Mouse (Mus musculus): ENCODE measurements around the gene Gm49320. TPM values are rescaled to one million over a fixed set of nuclear protein-coding genes. Genes with fewer than 3 reads are reported as not detected.

Gm49320 gene
- polyA plus RNA-seq (2014; fragmentation: Illumina TruSeq; extraction: RNeasy Lipid Tissue Mini Kit (QIAGEN cat#74804); ENCODE audit: low read depth, low replicate concordance) = not detected

DNA sequence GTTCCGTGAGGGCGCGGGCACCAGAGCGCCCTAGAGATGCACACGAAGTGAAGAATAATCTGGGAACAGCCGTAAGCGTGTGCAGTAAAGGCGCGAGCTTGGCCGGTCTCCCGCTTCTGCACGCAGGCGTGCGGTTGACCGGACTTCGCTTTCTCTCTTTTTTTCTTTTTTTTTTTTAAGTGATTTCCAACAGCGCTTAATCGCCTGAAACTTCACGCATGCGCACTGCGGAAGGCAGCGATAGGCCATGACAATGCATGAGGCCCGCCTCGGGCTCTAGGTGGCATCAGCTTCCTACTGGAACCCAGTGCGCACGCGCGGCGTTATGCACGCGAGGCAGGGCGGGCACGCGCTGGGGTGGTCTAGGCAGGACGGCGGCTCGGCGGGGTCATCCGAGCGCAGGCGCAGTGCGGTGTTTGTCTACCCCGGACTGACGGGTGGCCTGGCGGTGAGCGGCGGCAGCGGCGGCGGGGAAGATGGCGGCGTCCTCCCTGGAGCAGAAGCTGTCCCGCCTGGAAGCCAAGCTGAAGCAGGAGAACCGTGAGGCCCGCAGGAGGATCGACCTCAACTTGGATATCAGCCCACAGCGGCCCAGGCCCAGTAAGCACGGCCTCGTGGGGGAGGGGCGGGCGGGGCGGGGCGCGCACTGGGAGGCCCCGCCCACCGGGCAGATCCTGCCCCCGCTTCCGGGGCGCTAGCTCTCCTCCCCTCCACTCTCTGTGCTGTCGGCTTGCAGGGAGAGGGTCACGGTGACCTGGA lies at the start of gene Gm49320, which contains the start of gene Map2k7:
Gm49320 (plus strand) TSS at position 432 of the 759 bp plus-strand sequence.
Map2k7 (plus strand) TSS at position 307 of the 759 bp plus-strand sequence.

DNA sequence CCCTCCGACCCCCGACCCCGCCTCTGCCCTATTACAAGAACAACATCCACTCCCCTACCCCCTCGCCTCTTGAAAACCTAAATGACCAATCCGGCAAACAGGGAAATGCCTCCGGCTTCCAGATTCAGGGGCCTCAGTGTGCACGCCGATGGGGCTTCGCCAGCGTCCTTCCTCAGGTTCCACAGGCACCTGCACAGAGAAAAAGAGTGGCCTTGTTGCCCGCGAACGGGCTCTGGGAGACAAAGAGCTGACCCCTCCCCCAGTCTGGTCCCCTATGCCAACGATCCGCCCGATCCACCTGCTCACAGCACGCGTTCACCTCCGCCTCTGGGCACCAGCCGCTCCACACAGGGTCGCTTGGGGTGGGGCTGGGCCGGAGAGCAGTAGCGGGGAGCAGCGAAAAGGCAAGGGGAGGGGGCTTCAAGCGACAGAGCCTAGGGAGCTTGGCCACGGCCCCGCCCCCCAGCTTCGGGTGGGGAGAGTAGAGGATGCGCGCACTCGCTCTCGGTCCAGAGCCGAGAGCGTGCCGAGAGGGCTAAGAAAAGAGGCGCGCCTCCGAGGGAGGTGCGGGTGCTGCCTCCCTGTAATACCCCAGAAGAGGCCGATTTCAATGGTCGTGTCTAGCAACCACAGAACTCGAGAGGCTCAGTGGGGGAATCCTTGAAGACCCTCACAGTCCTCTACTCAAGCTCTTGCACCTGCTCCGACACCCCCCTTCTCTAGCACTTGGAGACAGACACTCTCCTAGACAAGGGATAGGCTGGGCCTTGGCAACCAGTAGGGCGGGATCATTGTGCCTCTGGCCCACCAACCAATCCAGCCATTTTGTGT lies 21.7 kb upstream of the Gm49320 start, which contains the start of gene Prr36:
Prr36 (minus strand) TSS at position 669 of the 831 bp plus-strand sequence.

DNA sequence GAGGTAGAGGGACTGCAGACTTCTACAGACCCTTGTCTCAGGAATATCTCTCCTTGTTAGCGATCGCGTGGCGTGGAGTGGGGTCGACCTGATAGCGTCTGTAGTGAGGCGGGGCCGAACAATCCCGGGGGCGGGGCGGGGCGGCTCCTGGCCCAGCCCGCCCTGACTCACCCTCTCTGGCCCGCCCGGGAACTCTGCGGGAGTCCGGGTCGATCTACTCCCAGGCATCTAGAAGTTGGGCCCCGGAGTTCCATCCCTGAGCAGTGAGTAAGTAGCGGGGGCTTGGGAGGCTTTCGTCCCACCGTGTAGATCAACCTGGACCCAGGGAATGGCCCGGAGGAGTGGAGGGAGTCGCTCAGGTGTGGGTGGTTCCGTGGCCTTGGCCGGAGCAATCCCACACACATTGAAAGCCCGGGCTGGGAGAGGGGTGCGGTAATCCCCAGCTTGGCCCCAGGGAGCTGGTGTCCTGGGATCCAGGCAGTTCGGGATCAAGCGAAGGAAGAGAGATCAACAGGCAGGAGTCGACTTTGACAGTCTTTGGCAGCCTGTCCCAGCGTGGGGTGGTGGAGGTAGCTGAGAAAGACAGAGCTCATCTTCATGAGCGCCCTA lies 11.8 kb upstream of the Gm49320 start, which contains the start of gene Lrrc8e:
Lrrc8e (plus strand) TSS at position 89 of the 609 bp plus-strand sequence.

DNA sequence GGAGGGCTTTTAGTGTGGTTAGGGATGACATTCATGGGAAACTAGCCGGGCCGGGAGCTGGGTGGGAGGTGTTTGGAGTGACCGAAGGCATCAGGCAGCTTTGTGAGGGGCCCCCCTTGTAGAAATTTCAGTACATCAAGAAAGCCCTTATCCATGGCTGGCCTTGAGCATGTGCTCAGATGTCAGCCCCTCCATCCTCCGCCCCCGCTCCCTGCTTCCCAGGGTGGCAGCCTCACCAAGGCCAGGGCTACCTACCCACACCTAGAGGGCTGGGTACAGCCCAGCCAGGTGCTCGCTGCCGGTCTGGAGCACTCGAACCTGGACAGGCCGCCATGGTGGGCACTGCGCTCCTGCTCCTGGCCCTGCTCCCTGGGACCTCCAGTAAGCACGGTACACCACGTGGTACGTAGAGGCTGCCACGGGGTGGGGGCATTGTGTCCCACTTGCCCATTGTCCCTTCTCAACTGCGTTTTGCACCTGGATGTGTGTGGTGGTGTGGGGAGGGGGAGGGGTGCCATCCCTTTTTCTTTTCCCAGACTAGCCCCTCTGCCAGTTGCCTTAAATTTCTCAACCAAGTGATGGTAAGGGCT lies 9.4 kb downstream of the Gm49320 start, which contains the start of gene Tgfbr3l:
Tgfbr3l (plus strand) TSS at position 264 of the 590 bp plus-strand sequence.

DNA sequence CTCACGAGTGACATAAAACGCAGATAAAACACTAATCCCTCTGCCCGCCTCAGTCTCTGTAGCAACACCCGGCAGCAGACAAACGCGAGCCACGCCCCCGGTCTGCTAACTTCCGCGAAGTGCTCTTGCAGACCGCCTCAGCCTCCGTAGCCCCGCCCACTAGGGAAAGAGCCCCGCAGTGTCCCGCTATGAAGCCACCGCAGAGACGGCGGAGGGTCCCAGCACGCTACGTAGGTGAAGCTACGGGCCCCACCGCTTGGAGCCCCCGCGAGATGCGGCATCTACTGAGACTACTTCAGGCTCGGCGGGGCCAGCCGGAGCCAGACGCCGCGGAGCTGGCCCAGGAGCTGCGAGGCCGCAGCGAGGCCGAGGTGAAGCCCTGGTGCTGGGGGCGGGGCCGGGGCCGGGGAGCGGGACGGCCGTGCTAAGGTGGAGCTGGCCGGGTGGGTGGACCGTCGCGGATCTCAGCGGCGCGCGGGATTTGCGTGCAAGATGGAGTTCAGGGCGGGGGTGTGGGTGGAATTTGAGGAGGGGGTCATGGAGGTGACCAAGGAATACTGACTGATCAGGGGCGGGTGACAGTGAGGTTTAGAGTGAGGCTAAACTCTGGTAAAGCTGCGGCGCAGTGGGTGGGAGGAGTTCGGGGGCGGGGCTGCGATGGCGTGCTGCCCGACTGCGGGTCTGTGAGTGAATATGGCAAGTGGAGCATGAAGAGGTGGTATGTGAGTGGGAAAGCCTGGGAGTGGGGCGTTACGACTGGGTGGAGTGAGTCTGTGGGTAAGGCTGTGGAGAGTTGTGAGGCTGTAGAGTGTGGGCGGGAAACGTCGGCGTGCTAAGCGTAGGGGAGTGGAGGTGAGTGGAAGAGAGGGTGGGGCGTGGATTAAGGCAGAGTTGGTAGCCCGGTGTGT lies 14.5 kb downstream of the Gm49320 start, which contains the start of gene Snapc2:
Snapc2 (plus strand) TSS at position 147 of the 908 bp plus-strand sequence.

DNA sequence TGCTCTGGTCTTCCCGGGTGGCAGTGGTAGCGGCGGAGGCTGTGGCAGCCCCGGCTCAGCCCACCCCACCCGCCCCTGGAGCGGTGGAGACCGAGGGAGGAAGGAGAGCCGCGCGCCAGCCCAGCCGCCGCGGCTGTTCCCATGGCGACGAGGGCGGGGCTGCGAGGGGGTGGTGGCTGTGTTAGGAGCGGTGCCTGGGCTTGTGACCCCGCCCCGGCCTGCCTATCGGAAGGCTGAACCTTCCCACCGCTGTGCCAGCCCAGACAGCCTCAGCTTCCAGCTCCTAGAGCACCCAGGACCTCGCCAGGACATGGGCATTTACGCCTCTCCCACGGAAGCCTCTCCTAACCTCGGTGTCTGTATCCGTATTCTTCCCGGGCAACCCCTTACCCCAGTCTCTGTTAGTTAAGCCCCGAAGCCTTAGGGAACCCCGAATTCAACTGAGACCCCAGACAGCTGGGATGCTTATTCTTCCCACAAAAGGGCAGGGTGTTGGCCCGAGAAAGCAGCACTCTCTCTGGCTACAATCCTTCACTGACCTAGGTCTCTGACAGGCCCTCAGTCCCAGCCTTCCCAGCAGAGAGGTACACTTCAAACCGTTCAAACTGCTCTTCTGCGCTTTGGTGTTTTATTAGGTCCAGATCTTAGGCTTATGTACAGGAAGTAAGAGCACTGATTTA lies 20.6 kb downstream of the Gm49320 start, which contains the start of gene Ctxn1:
Ctxn1 (minus strand) TSS at position 150 of the 680 bp plus-strand sequence.

DNA sequence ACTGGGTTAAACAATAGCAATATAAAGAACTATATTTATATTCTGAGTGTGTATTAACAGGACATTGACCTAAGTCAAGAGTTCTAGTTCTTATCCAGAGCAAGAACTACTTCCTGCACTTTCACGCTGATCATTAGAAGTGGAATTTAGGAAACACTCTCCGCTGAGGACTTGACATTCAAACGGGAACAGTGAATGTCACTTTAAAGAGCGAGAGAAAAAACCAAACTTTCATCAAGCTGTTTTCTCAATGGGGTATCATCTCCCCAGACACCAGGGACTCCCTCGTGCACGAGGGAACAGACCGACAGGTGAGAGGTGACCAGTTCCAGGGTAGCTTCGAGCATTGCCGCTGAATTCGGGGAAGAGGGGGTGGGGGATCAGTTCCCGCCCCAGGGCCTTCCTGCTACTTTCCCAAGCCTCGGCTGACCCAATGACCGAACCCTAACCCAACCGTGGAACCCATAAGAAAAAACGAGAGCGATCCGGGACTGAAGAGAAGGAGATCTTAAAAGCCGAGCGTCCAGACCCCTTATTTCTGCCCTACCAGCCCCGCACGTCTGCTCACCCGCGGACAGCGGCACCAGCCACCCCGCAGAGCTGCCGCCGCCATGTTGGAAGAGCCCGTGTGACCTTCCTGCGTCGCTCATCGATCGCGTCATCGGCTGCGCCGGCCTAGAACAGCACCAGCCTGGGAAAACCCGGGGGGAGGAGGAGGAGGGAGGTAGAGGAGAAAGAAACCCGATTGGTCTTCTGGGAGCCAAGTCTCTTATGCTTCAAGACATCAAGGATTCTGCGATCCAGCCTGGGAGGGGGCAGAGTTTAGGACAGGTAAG lies 36.8 kb downstream of the Gm49320 start, which contains the start of gene Timm44:
Timm44 (minus strand) TSS at position 639 of the 836 bp plus-strand sequence.

Other genes with a start within 250 kb of the Gm49320 start
- 2.3 TPM for gene Cd209f, start 133.0 kb upstream of the Gm49320 start, polyA plus RNA-seq (2014; fragmentation: Illumina TruSeq; extraction: RNeasy Lipid Tissue Mini Kit (QIAGEN cat#74804); ENCODE audit: low read depth, low replicate concordance)
- 0.42 TPM for gene Cd209g, start 104.8 kb upstream of the Gm49320 start, polyA plus RNA-seq (2014; fragmentation: Illumina TruSeq; extraction: RNeasy Lipid Tissue Mini Kit (QIAGEN cat#74804); ENCODE audit: low read depth, low replicate concordance)
- 14.8 TPM for gene Evi5l, start 72.3 kb upstream of the Gm49320 start, polyA plus RNA-seq (2014; fragmentation: Illumina TruSeq; extraction: RNeasy Lipid Tissue Mini Kit (QIAGEN cat#74804); ENCODE audit: low read depth, low replicate concordance)
- gene Prr36, start 21.4 kb upstream of the Gm49320 start, polyA plus RNA-seq (2014; fragmentation: Illumina TruSeq; extraction: RNeasy Lipid Tissue Mini Kit (QIAGEN cat#74804); ENCODE audit: low read depth, low replicate concordance) = not detected
- not detected for gene Lrrc8e, start 12.0 kb upstream of the Gm49320 start, polyA plus RNA-seq (2014; fragmentation: Illumina TruSeq; extraction: RNeasy Lipid Tissue Mini Kit (QIAGEN cat#74804); ENCODE audit: low read depth, low replicate concordance)
- 50.7 TPM for gene Map2k7, start 125 bp upstream of the Gm49320 start, polyA plus RNA-seq (2014; fragmentation: Illumina TruSeq; extraction: RNeasy Lipid Tissue Mini Kit (QIAGEN cat#74804); ENCODE audit: low read depth, low replicate concordance)
- gene Tgfbr3l, start 9.3 kb downstream of the Gm49320 start, polyA plus RNA-seq (2014; fragmentation: Illumina TruSeq; extraction: RNeasy Lipid Tissue Mini Kit (QIAGEN cat#74804); ENCODE audit: low read depth, low replicate concordance) = 5.3 TPM
- gene Snapc2, start 14.2 kb downstream of the Gm49320 start, polyA plus RNA-seq (2014; fragmentation: Illumina TruSeq; extraction: RNeasy Lipid Tissue Mini Kit (QIAGEN cat#74804); ENCODE audit: low read depth, low replicate concordance) = 22.5 TPM
- gene Ctxn1, start 20.4 kb downstream of the Gm49320 start, polyA plus RNA-seq (2014; fragmentation: Illumina TruSeq; extraction: RNeasy Lipid Tissue Mini Kit (QIAGEN cat#74804); ENCODE audit: low read depth, low replicate concordance) = 1.2 TPM
- gene Timm44, start 37.0 kb downstream of the Gm49320 start, polyA plus RNA-seq (2014; fragmentation: Illumina TruSeq; extraction: RNeasy Lipid Tissue Mini Kit (QIAGEN cat#74804); ENCODE audit: low read depth, low replicate concordance) = 116 TPM
- 2.2 TPM for gene Ccl25, start 86.3 kb downstream of the Gm49320 start, polyA plus RNA-seq (2014; fragmentation: Illumina TruSeq; extraction: RNeasy Lipid Tissue Mini Kit (QIAGEN cat#74804); ENCODE audit: low read depth, low replicate concordance)
- gene Elavl1, start 86.5 kb downstream of the Gm49320 start, polyA plus RNA-seq (2014; fragmentation: Illumina TruSeq; extraction: RNeasy Lipid Tissue Mini Kit (QIAGEN cat#74804); ENCODE audit: low read depth, low replicate concordance) = 34.5 TPM